Mouse (Mus musculus) hindbrain, embryonic 10.5 days (tissue): ENCODE measurements around the gene Dnajc13. TPM values are rescaled to one million over a fixed set of nuclear protein-coding genes. Genes with fewer than 3 reads are reported as not detected.

Experiments used
- polyA plus RNA-seq: library from polyadenylated mRNA; unstranded; fragments of >200 nt; fragmentation: Nextera tagmentation; extraction: Ambion mirVana; gene quantifications from 2 replicates; pipeline ENCODE4 v1.2.1, GENCODE M21; 2016

The Dnajc13 gene
- polyA plus RNA-seq, 1 experiment from 2014 or later: 15.8 TPM

Other genes with a start within 250 kb of the Dnajc13 start
- not detected in 2 replicates for gene Gm28305, start 222.3 kb downstream of the Dnajc13 start, polyA plus RNA-seq
- gene Uba5, start 199.8 kb downstream of the Dnajc13 start, polyA plus RNA-seq: 42.9 and 47.4 TPM in 2 replicates
- gene Acad11, start 199.6 kb downstream of the Dnajc13 start, polyA plus RNA-seq: 8.2 and 10.0 TPM in 2 replicates
- 0.26 and 0.42 TPM in 2 replicates for gene Ackr4, start 136.0 kb downstream of the Dnajc13 start, polyA plus RNA-seq
- gene Acpp, start 74.8 kb upstream of the Dnajc13 start, polyA plus RNA-seq: 0.22 and 0.29 TPM in 2 replicates